Mouse (Mus musculus) hindbrain, embryonic 14.5 days (tissue): ENCODE measurements around the gene Gstt3. TPM values are rescaled to one million over a fixed set of nuclear protein-coding genes. Genes with fewer than 3 reads are reported as not detected.
A peak's percentile ranks its signal among the peaks of the same experiment; 100 is the strongest.

Source experiments
- ATAC-seq: fragments of 200-750 bp; cut with Nextera tagmentation; 2 replicates; pipeline ENCODE4 v1.8.0; 2017; ENCODE audit warnings: moderate number of reproducible peaks, mild to moderate bottlenecking, moderate TSS enrichment, moderate library complexity; ENCODE audit not compliant: low FRiP score
- DNase-seq: peaks from one replicate; pipeline ENCODE4 v3.0.0-alpha.2; 2015; ENCODE audit warnings: low spot score
- H3K27ac ChIP-seq: fragments of 300-500 bp; sonication (generic); 2 replicates; pipeline ENCODE4 v1.5.1; 2014; ENCODE audit warnings: mild to moderate bottlenecking, moderate library complexity
- H3K27me3 ChIP-seq: fragments of 300-500 bp; sonication (generic); 2 replicates; pipeline ENCODE4 v1.6.1; 2014; ENCODE audit warnings: mild to moderate bottlenecking, low read length, mixed read lengths; ENCODE audit not compliant: control insufficient read depth, insufficient read depth
- H3K36me3 ChIP-seq: fragments of 300-500 bp; sonication (generic); replicated peaks from 2 replicates; pipeline ENCODE4 v1.6.1; 2014; ENCODE audit not compliant: control insufficient read depth, insufficient read depth
- H3K4me1 ChIP-seq: fragments of 300-500 bp; sonication (generic); replicated peaks from 2 replicates; pipeline ENCODE4 v1.6.1; 2014; ENCODE audit warnings: antibody characterized with exemption, low read length, mixed read lengths; ENCODE audit not compliant: control insufficient read depth, insufficient read depth
- H3K4me2 ChIP-seq: fragments of 300-500 bp; sonication (generic); replicated peaks from 2 replicates; pipeline ENCODE4 v1.6.1; 2014; ENCODE audit warnings: mild to moderate bottlenecking, moderate library complexity
- H3K4me3 ChIP-seq: fragments of 300-500 bp; sonication (generic); replicated peaks from 2 replicates; pipeline ENCODE4 v1.5.1; 2014; ENCODE audit warnings: mild to moderate bottlenecking, low read length
- H3K9ac ChIP-seq: fragments of 300-500 bp; sonication (generic); 2 replicates; pipeline ENCODE4 v1.6.1; 2014
- H3K9me3 ChIP-seq: fragments of 300-500 bp; sonication (generic); 2 replicates; pipeline ENCODE4 v1.6.1; 2016; ENCODE audit warnings: low read length; ENCODE audit not compliant: control insufficient read depth
- WGBS: fragments of 180-500 bp; shearing (Covaris S2); extraction: QIAGEN DNeasy Blood & Tissue Kit; methylation state at CpG from one replicate; pipeline ENCODE4 v1.1.7; 2014; 5-methylcytosine and 5-hydroxymethylcytosine counted together
- polyA plus RNA-seq: library from polyadenylated mRNA; unstranded; fragments of >200 nt; fragmentation: Nextera tagmentation; extraction: Ambion mirVana; gene quantifications from 2 replicates; pipeline ENCODE4 v1.2.1, GENCODE M21; 2014

The Gstt3 gene
- polyA plus RNA-seq: 0.57 and 1.4 TPM in 2 replicates

- WGBS: under 1% methylated on average over 28 of the region's 28 CpGs
- Histone ChIP-seq H3K36me3 (no peaks in the 10 kb centered on the region), H3K4me2 (peak within 1 kb of the TSS; percentile 59), H3K4me1 (peaks cover 7% of the 10 kb centered on the region; the same call in 1 of the 2 replicates), H3K9ac (peak within 1 kb of the TSS; percentile 21), H3K27me3 (peaks cover 51% of the 10 kb centered on the region), H3K9me3 (peaks cover 3% of the 10 kb centered on the region), H3K27ac (no peak within 1 kb of the TSS), H3K4me3 (peak within 1 kb of the TSS; percentile 27)
- ATAC-seq (no peak), DNase-seq (peak; percentile 26)
Measured at GRCm38 (mm10) chr10:75780769-75781578, at the start of gene Gstt3, which contains the start of gene Gm20441. Gstt3 (minus strand) TSS chr10:75781414. Gm20441 (minus strand) TSS chr10:75780954.

DNA sequence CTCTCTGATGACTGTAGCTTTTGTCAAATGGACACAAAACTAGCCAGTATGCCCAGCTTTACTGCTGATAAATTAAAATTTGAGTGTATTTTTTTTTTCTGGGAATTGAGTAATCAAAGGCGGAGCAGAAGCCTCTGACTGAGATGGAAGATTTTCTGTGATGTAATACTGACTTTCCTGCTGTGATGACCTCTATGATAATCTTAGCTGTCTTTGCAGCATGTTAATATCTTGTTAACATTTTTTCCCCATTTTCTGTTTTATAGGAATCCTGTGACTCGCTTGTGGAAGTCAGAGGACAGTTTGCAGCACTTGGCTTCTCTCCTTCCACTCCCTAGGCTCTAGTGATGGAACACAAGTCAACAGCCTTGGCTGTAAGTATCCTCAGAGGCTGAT lies 49.1 kb upstream of the Gstt3 start:
- ATAC-seq (no peak), DNase-seq (no peak)
- WGBS: 92% methylated on average over 2 of the region's 2 CpGs
- H3K4me2 ChIP-seq: no peak overlapping the region
- H3K4me3 ChIP-seq: no peak overlapping the region
- H3K27me3 ChIP-seq: peaks cover 26% of the 10 kb centered on the region
- peaks cover 7% of the 10 kb centered on the region; the same call in 1 of the 2 replicates for H3K4me1 ChIP-seq
- no peaks in the 10 kb centered on the region for H3K9me3 ChIP-seq
- no peak overlapping the region for H3K27ac ChIP-seq
- H3K9ac ChIP-seq: no peak overlapping the region
- no peaks in the 10 kb centered on the region for H3K36me3 ChIP-seq

- Histone ChIP-seq H3K4me1 (0 out of 2 replicates have a peak, but pooled peaks cover 5% of the 10 kb centered on the region), H3K36me3 (no peaks in the 10 kb centered on the region), H3K4me3 (no peak overlapping the region), H3K27me3 (peaks cover 20% of the 10 kb centered on the region), H3K27ac (no peak overlapping the region), H3K4me2 (no peak overlapping the region), H3K9ac (no peak overlapping the region), H3K9me3 (no peaks in the 10 kb centered on the region)
- DNase-seq: no peak
- WGBS: 84% methylated on average over 2 of the region's 2 CpGs
- ATAC-seq: no peak
Measured at GRCm38 (mm10) chr10:75829529-75830274, 48.5 kb upstream of the Gstt3 start.

DNA sequence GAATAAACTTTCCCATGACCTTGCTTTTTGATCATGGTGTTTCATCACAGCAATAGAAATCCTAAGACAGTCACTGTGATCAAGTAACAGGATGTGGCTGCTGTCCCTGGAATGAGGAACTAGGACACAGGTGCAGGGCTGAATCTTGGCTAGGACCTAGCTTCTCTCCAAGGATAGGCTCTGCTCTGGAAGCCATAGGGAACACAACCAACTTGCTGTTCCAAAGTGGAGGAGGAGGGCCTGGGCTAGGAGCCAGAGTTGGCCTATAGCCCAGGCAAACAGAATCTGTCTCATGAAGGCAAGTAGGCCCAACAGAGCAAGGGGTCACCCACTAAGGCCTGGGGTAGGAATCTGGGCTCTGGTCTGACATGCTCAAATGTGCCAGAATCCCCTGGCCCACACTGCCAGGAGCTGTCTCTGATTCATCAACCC lies 47.3 kb upstream of the Gstt3 start:
- ATAC-seq (peak; percentile 65; the same call in 1 of the 2 replicates), DNase-seq (peak; percentile 42)
- Histone ChIP-seq H3K4me2 (no peak overlapping the region), H3K9ac (no peak overlapping the region), H3K4me3 (no peak overlapping the region), H3K4me1 (no peaks in the 10 kb centered on the region), H3K9me3 (no peaks in the 10 kb centered on the region), H3K27me3 (peaks cover 10% of the 10 kb centered on the region), H3K27ac (no peak overlapping the region), H3K36me3 (no peaks in the 10 kb centered on the region)

DNA sequence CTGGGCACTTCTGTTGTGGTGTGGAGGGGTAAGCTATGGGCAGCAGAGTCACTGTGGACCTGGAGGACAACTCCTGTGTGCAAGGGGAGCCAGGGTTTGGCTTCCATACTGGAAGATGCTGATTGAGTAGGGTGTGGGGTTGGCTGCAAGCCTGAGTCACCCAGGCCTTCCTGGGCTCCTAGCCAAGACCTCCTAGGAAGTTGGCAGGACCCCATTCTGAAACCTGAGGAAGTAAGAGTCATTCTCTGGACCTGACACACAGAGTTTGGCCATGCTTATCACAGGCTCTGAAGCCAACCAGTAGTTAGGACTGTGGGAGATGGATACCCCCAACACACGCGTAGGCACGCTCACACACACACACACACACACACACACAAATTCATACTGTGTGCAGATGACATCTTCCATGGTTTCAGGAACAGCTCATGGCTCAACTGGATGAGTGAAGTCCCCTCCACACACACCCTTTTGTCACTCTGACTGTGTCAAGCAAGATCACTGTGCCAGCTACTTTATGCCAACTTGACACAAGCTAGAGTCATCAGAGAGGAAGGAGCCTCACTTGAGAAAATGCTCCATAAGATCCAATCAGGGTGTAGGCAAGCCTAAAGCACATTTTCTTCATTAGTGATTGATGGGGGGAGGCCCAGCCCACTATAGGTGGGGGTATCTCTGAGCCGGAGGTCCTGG lies 46.6 kb upstream of the Gstt3 start:
- no peak overlapping the region for H3K4me3 ChIP-seq
- no peaks in the 10 kb centered on the region for H3K9me3 ChIP-seq
- ATAC-seq (peak; percentile 57; the same call in 1 of the 2 replicates), DNase-seq (no peak)
- H3K27ac ChIP-seq: no peak overlapping the region
- no peak overlapping the region for H3K9ac ChIP-seq
- H3K27me3 ChIP-seq: peaks cover 3% of the 10 kb centered on the region; the same call in 1 of the 2 replicates
- H3K4me2 ChIP-seq: no peak overlapping the region
- 95% methylated on average over 4 of the region's 4 CpGs for WGBS
- H3K4me1 ChIP-seq: no peaks in the 10 kb centered on the region
- H3K36me3 ChIP-seq: no peaks in the 10 kb centered on the region

- H3K27me3 ChIP-seq: no peaks in the 10 kb centered on the region
- H3K9ac ChIP-seq: no peak overlapping the region
- H3K9me3 ChIP-seq: no peaks in the 10 kb centered on the region
- H3K27ac ChIP-seq: no peak overlapping the region
- 90% methylated on average over 4 of the region's 4 CpGs for WGBS
- no peaks in the 10 kb centered on the region for H3K4me1 ChIP-seq
- H3K4me2 ChIP-seq: no peak overlapping the region
- H3K36me3 ChIP-seq: no peaks in the 10 kb centered on the region
- DNase-seq (no peak), ATAC-seq (no peak)
- no peak overlapping the region for H3K4me3 ChIP-seq
Measured at GRCm38 (mm10) chr10:75824530-75824929, 43.3 kb upstream of the Gstt3 start.

DNA sequence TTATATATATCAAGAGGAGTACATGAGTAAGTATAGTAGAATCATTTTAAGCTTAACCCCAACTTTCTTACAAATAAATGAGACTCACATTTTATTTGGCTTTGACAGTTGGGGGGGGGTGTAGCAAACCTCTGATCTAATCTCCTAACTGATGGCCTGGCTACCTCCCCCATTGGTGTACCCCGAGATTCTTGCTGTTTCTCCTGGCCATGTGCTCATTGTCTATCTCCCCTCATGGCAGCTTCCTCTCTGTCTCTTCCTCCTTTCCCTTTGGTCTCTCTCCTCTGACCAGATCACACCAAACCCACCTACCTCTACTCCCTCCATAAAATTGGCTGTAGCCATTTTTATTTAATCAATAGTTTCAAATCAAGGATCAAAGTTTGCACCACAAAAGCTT lies 42.6 kb upstream of the Gstt3 start:
- Histone ChIP-seq H3K4me1 (no peaks in the 10 kb centered on the region), H3K27ac (no peak overlapping the region), H3K36me3 (no peaks in the 10 kb centered on the region), H3K4me3 (no peak overlapping the region), H3K4me2 (no peak overlapping the region), H3K9me3 (no peaks in the 10 kb centered on the region), H3K9ac (no peak overlapping the region), H3K27me3 (no peaks in the 10 kb centered on the region)
- ATAC-seq: no peak
- WGBS: 80% methylated on average over 1 of the region's 1 CpGs
- DNase-seq: no peak

DNA sequence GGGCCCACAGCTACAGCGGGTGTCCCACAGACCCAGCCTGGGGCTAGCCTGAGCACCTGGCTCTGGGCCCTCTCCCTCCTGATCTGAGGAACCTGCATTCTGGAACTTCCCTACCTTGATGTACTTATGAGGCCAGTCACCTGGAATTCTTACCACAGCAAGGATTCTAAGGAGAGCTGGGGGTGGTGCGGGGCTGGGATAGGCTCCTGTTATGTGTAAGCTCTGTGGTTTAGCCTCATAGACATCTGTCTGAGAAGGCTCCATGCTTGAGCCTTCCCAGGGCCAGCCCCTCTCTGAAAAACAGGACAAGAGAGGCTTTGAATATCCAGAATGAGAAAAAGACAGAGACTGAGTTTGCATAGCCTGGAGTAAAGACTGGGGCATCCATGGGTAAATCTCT lies 41.2 kb upstream of the Gstt3 start, which contains the start of gene Gstt4:
Gstt4 (minus strand) TSS at position 101 of the 400 bp plus-strand sequence.
- 95% methylated on average over 2 of the region's 2 CpGs for WGBS
- Histone ChIP-seq H3K4me2 (no peak within 1 kb of the TSS), H3K9me3 (no peaks in the 10 kb centered on the region), H3K36me3 (no peaks in the 10 kb centered on the region), H3K9ac (no peak within 1 kb of the TSS), H3K27me3 (no peaks in the 10 kb centered on the region), H3K4me1 (no peaks in the 10 kb centered on the region), H3K4me3 (no peak within 1 kb of the TSS), H3K27ac (no peak within 1 kb of the TSS)
- DNase-seq (no peak), ATAC-seq (no peak)

DNA sequence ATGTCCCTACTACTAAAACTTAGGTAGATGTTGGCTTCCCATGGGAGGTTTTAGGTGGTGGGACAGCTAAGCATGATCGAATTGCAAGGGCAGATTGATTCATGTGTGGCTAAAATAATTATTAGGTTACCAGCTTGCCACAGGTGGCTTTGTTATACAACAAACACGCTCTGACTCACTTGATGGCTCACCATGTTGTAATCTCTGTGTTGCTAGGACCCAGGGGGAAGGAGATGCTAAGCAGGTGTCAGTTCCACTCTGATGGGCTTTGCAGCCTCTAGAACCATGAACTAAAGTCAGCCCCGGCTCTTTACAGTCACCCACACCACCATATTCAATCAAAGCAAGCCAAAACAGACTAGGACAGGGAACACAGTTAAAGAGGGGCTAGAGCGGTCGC lies 38.7 kb upstream of the Gstt3 start:
- no peaks in the 10 kb centered on the region for H3K27me3 ChIP-seq
- no peaks in the 10 kb centered on the region for H3K4me1 ChIP-seq
- DNase-seq (no peak), ATAC-seq (no peak)
- H3K9ac ChIP-seq: no peak overlapping the region
- no peaks in the 10 kb centered on the region for H3K36me3 ChIP-seq
- 86% methylated on average over 5 of the region's 5 CpGs for WGBS
- no peak overlapping the region for H3K27ac ChIP-seq
- H3K9me3 ChIP-seq: no peaks in the 10 kb centered on the region
- H3K4me2 ChIP-seq: no peak overlapping the region
- no peak overlapping the region for H3K4me3 ChIP-seq
